Mouse (Mus musculus) testis, postnatal 10 days (tissue): ENCODE measurements around the gene Crocc.

Experiments
- DNase-seq: peaks from one replicate; pipeline ENCODE4 v3.0.0; 2021; ENCODE audit warnings: low spot score

Crocc gene

DNA sequence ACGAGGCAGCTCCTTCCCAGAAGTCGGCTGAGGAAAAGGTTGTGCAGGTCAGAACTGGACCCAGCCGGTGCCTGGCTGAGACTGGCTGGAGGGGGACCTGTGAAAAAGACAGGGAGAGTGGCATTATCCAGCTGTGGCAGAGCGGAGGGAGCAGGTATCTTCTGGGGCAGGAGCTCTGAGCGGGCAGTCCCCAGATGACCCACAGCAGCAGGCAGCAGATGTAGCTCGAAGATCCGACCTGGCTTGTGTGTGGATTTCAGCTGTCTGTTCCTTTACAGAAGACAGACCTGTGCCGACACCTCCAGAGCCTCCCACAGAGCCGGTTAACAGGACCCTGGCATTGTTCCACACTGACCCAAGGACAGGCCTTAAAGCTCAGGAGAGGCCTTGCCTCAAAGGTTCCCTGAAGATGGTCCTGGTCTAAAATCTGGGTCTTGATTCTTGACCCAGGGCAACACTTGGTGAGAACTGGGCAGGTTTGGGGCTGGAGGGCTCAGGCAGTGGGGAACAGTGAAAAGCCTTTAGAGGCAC lies 7.2 kb upstream of the Crocc start:
- no peak for DNase-seq

GRCm38 (mm10) chr4:141066709-141067515 lies 6.6 kb upstream of the Crocc start:
- DNase-seq = no peak

DNA sequence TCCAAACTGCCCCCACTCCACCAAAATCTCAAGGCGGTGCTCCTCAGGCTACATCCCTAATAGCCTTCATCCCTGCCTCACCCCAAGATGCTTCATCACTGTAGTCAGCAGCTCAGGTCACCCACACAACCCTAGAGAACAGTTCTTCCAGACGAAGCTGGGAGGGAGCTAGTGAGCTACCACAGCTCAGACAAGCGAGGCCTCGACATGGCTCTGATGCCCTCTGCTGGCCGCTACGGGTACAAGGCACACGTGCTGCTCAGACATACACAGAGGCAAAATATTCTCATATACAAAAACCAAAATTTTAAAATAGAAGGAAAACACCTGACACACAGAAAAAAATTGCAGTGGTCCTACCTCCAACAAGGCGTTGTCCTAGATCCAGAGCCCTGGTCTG lies 4.8 kb upstream of the Crocc start:
- DNase-seq = peak; percentile 88

DNA sequence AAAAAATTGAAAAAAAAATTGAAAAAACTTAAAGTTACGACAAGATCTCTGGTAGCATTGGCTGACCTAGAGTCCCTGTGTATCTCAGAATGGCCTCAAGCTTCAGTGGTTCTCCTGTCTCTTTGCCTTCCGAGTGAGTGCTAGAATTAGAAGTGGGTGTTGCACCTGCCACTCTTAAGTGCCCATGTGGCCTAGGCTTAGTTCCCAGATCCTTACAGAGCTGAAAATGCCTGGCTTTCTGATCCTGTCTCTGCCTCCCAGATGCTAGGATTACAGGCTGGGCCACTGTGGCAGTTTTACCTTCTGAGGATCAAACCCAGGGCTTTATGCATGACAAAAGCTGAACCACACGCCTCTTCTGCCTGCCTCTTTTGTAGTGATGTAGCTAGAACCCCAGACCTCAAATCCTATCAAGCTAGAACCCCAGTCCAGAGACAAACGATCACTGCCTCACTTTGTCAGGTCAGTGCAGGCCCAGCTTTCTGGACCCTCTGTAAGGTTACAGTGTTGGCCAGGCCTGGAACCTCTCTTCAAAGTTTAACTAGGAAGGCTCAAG lies 3.8 kb upstream of the Crocc start:
- DNase-seq = no peak

GRCm38 (mm10) chr4:141059616-141060425 lies 529 bp downstream of the Crocc start:
- DNase-seq = no peak

DNA sequence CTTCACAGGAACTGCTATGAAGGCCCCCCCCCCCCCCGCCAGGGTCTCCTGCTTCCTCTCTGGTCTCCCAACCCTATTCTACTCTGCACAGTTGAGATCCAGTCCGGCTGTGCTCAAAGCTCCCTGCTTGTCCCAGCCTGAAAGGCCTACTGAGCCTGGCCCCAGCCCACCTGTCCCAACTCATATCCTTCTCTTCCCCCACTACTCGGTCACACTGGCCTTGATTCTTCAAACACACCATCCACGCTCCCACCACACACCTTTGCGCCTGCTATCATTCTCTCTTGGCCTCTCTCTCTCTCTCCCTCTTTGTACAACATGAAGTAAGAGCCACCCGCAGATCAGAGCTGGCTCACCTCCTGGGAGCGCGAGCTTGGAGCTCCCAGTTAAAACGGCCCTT lies 1.5 kb downstream of the Crocc start:
- no peak for DNase-seq

GRCm38 (mm10) chr4:141056970-141057369 lies 3.4 kb downstream of the Crocc start:
- no peak for DNase-seq

- no peak for DNase-seq
Measured at GRCm38 (mm10) chr4:141053568-141054161, 6.7 kb downstream of the Crocc start.

DNA sequence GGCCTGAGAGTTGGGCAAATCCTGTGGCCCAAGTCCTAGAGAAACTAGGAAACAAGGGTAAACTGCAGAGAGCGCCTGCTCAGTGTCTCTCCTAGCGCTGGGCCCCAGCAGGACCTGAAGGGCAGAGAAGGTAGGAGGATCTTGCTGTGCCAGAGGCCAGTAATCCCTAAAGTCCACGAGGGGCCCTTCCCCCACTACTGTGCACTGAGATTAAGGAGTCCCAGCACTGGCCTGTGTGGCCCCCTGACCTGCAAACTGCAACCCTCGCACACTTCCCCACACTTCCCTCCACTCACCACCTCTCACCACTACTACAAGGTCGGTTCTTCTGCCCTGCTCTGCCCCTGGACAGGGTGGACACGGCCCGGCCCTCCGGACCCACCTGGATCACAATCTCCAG lies 7.2 kb downstream of the Crocc start:
- DNase-seq = no peak

- DNase-seq = no peak
Measured at GRCm38 (mm10) chr4:141052442-141052841, 7.9 kb downstream of the Crocc start.

DNA sequence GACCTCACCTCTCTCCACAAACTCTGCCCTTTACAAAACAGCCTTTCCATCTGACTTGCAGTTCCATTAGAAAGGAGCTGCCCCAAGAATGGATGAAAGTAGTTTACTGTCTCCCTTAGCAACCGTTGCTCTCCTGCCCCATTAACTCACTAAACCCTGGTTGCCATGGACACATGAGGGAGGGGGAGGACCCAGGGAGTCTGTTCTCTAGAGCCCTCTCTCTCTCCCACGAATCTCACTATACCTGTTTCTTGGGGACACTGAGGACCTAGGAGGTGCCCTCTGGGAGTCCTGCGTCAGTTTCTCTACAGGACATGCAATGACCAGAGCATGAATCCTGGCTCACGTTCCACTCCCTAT lies 10.9 kb downstream of the Crocc start:
- DNase-seq = no peak

- DNase-seq = no peak
Measured at GRCm38 (mm10) chr4:141048810-141049475, 11.4 kb downstream of the Crocc start.

DNA sequence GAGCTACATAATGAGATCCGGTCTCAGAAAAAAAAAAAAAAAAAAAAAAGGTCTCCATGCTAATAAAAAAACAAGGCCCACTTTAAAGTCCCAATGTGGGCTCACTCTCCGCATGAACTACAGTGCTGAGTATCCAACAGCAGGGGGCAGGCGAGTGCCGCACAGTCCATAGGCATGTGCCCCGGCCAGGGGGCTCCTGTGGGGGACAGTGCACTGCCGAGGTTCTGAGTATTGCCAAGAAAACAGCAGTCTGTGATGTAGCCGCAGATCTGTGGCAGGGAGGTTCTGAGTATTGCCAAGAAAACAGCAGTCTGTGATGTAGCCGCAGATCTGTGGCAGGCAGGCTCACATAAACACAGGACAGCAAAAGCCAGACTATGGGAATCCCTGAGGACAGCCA lies 15.5 kb downstream of the Crocc start:
- peak; percentile 86 for DNase-seq

GRCm38 (mm10) chr4:141041117-141041516 lies 19.2 kb downstream of the Crocc start:
- DNase-seq = peak; percentile 85

DNA sequence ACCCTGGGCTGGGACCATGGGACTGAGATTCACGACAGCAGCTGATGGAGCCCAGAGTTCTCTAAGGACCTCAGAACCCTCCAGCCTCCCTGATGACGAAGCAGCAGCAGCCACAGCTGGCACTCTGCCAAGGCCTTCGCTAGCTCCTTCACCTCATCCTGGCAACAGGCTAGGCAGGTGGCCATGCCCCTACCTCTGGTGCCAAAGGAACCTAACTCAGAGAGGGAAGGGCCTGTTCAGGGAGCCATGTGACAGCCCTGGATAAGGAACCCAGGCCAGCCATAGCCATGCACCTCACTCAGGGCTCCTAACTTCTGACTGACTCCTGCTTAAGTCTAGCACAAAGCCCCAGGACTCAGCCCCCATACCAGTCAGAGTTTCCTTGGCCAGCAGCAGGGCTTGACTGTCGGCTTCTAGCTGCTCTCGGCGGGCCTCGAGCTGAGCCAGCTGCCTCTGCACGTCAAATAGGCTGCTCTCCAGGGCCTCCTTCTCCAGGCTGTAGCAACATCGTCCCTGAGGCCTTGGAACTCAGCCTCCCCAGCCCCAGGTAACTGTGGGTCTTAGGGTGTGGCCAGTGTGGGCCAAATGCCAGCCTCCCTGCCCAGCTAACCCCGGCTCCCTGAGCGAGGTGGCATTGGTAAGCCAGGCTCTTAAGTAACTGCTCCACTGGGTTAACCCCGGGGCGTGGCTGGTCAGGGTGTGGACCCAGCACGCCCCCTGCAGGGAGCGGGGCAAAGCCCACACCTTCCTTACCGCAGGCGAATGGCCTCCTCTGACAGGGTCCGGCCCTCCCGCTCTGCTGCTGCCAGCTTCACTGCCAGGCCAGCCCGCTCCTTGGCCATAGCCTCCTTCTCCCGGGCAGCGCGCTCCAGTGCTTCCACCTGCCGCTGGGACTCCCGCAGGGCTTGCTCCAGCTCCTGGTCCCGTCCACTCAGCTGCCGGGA lies 26.5 kb downstream of the Crocc start:
- DNase-seq = no peak

DNA sequence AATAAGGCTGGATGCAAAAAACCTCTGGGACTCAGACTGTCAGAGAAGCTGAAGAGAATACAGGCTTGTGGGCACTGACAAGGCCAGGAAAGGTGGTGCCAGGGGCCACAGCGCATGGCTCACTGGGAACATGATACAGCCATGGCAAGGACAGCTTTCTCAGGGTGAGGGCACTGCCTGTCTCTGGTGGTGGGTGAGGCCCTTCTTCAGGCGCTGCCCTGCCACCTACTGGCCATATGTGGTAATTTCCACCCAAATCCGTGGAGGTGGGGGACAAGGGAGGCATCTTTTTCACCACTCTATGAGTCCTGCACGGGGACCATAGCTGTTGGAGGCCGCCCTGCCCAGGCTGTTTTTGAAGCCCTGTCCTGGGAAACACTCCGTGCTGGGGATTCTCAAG lies 28.6 kb downstream of the Crocc start:
- DNase-seq = peak; percentile 90

DNA sequence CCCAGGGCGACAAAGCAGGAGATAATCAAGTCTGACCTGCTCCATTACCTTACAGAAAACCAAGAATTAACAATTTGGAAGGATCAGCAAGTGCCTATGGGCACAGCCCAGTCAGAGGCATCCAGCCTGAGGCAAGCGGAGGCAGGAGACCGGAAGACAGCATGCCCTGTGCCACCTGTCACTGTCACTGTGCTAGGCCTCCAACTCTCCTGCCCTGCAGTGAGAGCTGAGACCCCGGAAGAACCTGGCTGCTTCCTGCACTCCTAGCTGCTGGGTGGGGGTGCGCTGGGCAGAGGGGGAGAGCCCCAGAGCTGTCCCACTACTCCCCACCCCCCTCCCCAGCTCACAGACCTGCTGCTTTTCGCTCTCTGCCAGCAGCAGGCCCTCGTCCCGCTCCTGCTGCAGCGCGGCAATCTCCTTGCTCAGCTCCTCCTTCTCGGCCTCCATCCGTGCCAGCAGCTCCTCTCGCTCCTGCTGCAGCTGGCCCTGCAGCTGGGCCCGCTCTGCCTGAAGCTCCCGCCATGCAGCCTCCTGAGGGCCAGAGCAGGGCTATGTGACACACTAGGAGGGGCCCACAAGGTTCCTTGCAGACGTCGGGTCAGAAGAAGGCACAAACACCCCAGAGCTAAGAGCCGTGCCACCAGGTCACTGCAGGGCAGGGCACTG lies 29.7 kb downstream of the Crocc start:
- no peak for DNase-seq

DNA sequence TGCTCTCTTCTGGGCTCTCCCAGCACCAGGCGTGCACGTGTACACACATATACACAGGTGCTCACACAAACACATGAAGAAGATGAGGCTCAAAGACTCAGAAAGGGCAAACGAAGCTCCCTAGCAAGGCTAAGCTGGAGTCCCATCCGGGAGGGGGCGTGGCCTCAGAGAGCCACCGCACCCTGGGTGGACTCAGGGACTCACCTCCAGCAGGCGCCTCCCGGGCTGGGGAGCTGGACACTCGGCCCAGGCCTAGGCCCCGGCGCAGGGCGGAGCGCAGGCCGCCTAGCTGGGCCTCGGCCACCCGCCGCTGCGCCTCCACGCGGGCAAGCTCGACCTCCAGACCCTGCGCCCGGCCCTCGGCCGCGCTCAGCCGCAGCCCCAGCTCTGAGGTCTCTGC lies 35.4 kb downstream of the Crocc start:
- DNase-seq = peak; percentile 53

- DNase-seq = no peak
Measured at GRCm38 (mm10) chr4:141024052-141024451, 36.3 kb downstream of the Crocc start.

DNA sequence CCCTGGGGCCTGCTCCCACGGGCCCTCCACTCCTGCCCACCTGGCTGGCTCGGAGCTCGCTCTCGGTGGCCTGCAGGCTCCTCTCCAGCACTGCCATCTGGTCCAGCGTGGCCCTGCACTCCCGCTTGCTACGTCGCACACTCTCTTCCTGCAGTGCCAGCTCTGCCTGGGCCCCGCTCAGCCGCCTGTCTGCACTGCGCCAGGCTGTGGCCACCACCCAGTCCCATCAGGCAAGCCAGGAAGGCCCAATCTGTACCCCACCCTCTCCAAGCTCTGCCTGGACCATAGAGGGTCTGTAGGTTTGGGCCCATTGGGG lies 38.8 kb downstream of the Crocc start:
- no peak for DNase-seq
